Mouse (Mus musculus): ENCODE measurements at regions not wholly inside any gene's neighbourhood (a gene's known extent, or its start where the extent isn't known, plus 50 kb on each side); places are given as distances from the start of the nearest gene placed in this dataset.

DNA sequence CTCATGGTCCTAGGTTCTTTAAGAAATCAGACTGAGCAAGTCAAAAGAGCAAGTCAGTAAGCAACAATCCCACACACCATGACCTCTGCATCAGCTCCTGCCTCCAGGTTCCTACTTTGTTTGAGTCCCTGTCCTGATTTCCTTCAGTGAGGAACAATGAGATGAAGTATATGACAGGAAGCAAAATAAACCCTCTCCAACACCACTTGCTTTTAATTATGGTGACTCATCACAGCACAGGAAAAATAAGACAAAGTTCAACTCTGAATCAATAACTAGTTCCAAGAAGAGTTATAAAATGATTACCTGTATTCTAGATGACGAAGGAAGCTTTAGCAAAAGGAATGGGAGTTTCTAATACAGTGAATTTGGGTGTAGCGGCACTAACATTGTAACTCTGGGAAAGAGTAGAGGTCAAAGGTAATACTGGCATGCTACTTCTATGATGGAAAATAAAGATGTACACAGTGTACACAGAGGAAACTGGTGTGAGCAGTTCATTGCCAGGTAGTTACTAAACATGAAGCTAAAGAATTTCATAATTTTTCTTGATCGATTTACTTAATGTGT is 248.2 kb upstream of the Atp2b1 start:
- TF ChIP-seq CTCF (IDR thresholded peaks at IDR 0.05; ENCODE audit: low read depth, low read length) (no peak), TAL1 (conservative IDR thresholded peaks at IDR 0.05; ENCODE audit: low read depth, low read length) (no peak), GATA2 (IDR thresholded peaks at IDR 0.05; ENCODE audit: borderline replicate concordance, low read depth, low read length) (no peak)
